Mouse (Mus musculus) macrophage (primary cell): ENCODE data around the gene Apmap. TPM values are rescaled to one million over a fixed set of nuclear protein-coding genes. Genes with fewer than 3 reads are reported as not detected.
A peak's percentile ranks its signal among the peaks of the same experiment; 100 is the strongest.

Source experiments
- H3K27ac ChIP-seq: fragments of 350-480 bp; formaldehyde crosslinking; 2 replicates; pipeline ENCODE4 v1.9.0; 2021
- H3K36me3 ChIP-seq: fragments of 350-480 bp; formaldehyde crosslinking; 2 replicates; pipeline ENCODE4 v1.9.0; 2021; ENCODE audit errors: inconsistent target
- H3K4me3 ChIP-seq: fragments of 350-480 bp; formaldehyde crosslinking; 2 replicates; pipeline ENCODE4 v1.9.0; 2021; ENCODE audit errors: inconsistent target
- H3K79me2 ChIP-seq: fragments of 350-480 bp; formaldehyde crosslinking; 2 replicates; pipeline ENCODE4 v1.9.0; 2021; ENCODE audit errors: inconsistent target
- WGBS: methylation state at CpG from one replicate; pipeline ENCODE4 v1.1.7; 2026; ENCODE audit warnings: inconsistent platforms; ENCODE audit not compliant: missing documents; 5-methylcytosine and 5-hydroxymethylcytosine counted together
- polyA plus RNA-seq: library from polyadenylated mRNA; stranded (reverse); fragments of 250-400 nt; gene quantifications from 3 replicates; pipeline ENCODE4 v1.2.4, GENCODE M21; 2018; ENCODE audit warnings: inconsistent platforms

The Apmap gene
- polyA plus RNA-seq, 1 experiment from 2014 or later, result 21.1 TPM

DNA sequence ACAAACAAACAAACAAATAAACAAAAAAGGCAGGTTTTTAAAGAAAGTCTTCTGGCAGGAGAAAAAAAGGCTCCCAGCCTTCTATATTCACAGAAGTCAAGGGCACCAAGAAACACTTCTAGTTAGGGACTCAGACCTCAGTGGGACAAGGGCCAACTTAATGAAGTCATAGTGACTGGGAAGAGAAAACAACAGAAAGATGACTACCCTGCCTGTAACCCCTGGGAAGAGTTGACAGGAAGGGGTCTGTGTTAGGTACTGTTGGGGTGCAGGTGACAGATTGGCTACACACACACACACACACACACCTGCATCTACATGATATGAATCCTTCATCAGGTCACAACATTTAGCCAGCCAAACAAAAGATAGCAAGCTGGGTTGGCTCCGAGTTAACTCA lies 34.8 kb upstream of the Apmap start:
- Histone ChIP-seq H3K79me2 (peaks cover 23% of the 10 kb centered on the region; the same call in 1 of the 2 replicates), H3K27ac (no peak overlapping the region), H3K4me3 (no peak overlapping the region), H3K36me3 (peaks cover 14% of the 10 kb centered on the region)
- 89% methylated on average over 1 of the region's 1 CpGs for WGBS

DNA sequence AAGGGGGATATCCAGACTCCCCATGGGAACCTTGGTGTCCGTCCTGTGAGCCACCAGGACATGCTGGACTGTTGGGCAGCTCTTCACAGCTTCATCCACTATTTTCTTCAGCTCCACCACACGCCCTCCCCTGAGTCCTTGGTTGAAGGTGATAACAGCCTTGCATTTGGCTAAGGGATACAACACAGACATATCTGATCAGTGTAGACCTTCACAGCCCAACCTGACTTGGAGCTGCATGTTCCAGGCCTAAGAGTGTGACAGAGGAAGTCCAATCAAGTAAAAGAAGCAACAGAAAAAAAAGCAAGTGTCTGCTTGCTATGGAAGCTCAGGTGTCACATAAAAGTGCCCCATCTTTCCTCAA lies 30.0 kb upstream of the Apmap start:
- WGBS, result 100% methylated on average over 2 of the region's 2 CpGs
- Histone ChIP-seq H3K79me2 (no peaks in the 10 kb centered on the region), H3K4me3 (no peak overlapping the region), H3K27ac (no peak overlapping the region), H3K36me3 (peaks cover 43% of the 10 kb centered on the region)

DNA sequence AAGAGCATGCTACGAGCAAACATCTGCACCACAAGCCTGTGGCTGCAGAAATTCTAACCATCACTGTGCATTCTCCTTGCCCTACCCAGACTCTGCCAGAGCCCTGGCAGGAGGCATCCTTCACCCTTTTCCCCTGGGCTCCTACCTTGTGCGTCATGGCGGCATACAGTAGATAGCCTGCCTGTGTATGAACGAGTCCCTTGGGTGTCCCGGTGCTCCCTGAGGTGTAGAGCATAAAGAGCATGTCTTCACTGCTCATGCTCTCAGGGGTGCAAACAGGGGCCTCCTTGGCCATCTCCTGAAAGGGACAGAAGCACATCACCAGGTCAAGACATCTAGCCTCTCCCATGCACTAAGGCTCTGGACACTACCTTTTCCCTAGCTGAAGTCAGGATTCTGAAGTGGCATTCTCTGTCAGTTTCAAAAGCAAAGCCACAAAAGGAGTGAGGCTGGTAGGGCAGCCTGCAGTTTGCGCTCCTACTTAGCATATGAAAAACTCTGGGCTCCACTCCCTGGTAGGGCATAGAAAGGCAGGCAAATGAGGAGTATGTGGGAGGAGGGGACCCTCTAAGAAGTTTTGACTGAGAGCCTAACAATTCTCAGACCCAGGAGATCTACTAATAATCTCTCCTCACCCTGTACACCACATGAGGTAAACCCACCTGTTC lies 29.5 kb upstream of the Apmap start:
- no peak overlapping the region for H3K4me3 ChIP-seq
- H3K27ac ChIP-seq, result no peak overlapping the region
- no peaks in the 10 kb centered on the region for H3K79me2 ChIP-seq
- peaks cover 46% of the 10 kb centered on the region for H3K36me3 ChIP-seq
- WGBS, result 89% methylated on average over 6 of the region's 6 CpGs

DNA sequence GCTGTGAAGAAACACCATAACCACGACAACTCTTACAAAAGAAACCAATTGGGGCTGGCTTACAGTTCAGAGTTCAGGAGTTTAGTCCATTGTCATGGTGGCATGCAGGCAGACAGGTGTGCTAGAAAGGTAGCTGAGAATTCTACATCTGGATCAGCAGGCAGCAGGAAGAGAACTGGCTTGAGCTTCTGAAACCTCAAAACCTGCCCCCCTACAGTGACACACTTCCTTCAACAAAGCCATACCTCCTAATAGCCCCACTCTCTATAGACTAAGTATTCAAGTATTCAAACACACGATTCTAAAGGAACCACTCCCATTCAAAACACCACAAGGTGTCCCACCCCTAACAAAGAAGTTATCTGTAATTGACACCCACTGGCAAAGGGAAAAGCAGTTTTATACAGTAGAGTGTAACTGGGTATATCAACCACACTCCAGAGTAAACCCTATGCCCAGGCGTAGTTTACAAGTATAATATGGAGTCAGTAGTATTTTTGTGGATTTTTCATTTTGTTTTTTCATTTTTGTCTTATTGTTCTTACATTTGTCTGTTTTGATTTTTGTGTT lies 27.6 kb upstream of the Apmap start:
- H3K27ac ChIP-seq, result no peak overlapping the region
- no peaks in the 10 kb centered on the region for H3K79me2 ChIP-seq
- WGBS, result 94% methylated on average over 3 of the region's 3 CpGs
- H3K36me3 ChIP-seq, result peaks cover 37% of the 10 kb centered on the region
- no peak overlapping the region for H3K4me3 ChIP-seq

DNA sequence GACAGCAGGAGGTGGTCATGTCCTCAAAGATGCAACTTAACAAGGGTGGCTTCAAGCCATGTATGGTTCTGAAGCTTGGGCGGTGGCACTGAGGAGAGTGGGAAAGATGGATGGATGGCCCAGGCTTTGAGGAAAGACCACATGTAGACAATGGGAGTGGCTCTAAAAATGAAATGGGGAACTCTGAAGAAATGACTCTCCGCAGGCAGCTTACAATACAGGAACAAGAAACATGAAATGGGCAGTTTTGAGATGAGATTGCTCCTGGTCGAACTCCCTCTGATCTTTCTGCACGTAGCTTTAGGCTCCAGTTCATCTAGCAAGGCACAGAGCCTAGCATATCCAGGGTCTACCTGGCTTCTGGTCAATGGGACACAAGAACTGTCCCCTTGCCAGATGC lies 20.9 kb upstream of the Apmap start:
- Histone ChIP-seq H3K79me2 (no peaks in the 10 kb centered on the region), H3K4me3 (no peak overlapping the region), H3K27ac (no peak overlapping the region; the same call in 1 of the 2 replicates), H3K36me3 (peaks cover 36% of the 10 kb centered on the region)
- WGBS, result 47% methylated on average over 4 of the region's 4 CpGs

DNA sequence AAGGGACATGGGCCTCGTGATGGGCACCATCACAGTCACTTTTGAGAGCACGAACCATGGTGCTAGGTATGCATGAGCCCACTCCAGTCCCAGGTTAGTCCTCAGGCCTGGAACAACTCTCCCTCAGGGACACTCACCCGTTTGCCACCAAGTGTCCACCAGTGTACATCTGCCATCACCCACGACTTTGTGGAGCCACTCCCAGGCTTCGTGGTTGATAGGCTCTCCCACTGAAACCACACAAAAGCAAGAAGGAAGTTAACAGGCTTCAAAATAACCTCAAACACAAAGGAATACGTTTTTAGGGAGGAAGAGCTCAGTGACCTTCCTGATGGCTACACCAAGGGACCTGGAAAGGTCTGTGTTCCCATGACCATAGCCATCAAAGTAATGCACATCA lies 18.8 kb upstream of the Apmap start:
- no peak overlapping the region for H3K27ac ChIP-seq
- WGBS, result 35% methylated on average over 6 of the region's 6 CpGs
- peaks cover 36% of the 10 kb centered on the region for H3K36me3 ChIP-seq
- no peaks in the 10 kb centered on the region for H3K79me2 ChIP-seq
- no peak overlapping the region for H3K4me3 ChIP-seq

DNA sequence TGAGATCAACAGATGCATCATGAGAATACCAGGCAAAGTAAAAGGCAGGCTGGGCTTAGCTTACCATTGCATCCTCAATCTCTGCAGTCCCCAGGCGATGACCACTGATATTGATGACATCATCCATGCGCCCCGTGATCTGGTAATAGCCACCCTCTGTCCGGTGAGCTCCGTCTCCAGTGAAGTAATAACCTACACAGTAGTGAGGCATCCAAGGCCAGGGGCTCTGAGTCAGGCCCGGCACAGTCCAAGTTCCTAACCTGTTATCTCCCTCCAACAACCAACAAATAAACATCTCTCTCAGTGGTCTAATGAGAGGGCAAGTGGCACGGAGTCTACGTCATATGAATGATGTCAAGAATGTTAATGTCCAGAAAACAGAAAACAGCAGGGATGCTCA lies 16.6 kb upstream of the Apmap start:
- Histone ChIP-seq H3K79me2 (no peaks in the 10 kb centered on the region), H3K27ac (no peak overlapping the region), H3K4me3 (no peak overlapping the region), H3K36me3 (peaks cover 36% of the 10 kb centered on the region)
- 98% methylated on average over 8 of the region's 8 CpGs for WGBS

DNA sequence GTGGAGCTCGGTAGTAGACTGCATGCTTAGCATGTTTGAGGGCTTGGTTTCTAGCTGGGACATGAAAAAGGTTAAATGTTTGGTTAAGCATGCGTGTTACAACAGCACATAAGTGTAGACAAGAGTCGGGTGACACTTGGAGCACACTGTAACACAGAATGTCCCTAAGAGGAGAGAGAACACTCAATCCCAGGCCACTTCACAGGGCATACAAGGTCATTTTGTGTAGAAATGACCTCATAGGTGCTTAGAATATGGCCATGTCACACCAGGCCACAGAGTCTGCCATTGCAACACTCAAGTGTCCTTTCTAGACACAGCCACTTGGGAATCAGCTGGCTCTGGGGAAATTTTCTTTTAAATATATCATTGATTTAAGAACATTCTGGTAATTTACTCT lies 15.6 kb upstream of the Apmap start:
- no peak overlapping the region for H3K27ac ChIP-seq
- 94% methylated on average over 3 of the region's 3 CpGs for WGBS
- H3K79me2 ChIP-seq, result no peaks in the 10 kb centered on the region
- no peak overlapping the region for H3K4me3 ChIP-seq
- H3K36me3 ChIP-seq, result peaks cover 45% of the 10 kb centered on the region

DNA sequence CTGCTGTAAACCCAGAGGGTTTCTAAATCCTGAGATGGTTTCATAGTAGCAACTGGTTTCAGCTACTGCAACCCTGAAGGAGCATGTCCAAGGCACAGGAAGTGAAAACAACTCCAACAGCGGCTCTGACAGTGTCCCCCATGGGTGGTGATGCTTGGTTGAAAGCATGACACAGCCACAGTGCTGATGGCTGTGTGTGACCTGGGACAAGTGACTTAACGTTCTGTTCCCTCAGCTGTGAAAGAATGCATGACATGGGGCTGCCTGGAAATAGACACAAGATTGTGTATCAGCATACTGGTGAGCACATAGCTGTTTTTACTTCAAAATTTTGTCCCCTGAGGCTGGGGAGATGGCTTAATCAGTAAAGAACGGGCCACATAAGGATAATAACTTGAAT lies 13.3 kb upstream of the Apmap start:
- Histone ChIP-seq H3K4me3 (no peak overlapping the region), H3K36me3 (peaks cover 54% of the 10 kb centered on the region), H3K79me2 (no peaks in the 10 kb centered on the region), H3K27ac (no peak overlapping the region)
- 64% methylated on average over 3 of the region's 3 CpGs for whole genome bisulfite sequencing

DNA sequence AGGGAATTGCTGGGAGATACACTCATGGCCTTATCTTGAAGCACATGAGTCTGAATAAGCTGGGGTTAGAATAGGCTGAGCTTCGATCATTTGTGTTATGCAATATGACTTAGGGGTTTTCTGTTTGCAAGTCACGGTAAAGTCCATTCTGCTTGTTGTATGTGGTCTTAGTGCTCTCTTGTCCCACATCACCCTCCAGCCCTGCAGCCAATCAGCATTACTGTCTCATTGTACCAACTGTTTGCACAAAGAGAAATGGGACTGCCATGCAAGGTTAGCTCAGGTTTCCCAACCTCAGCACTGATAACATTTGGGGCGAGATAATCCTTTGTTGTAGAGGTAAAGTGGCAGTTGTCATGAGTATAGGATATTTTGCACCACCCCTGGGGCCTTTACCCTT lies 1.7 kb upstream of the Apmap start:
- 61% methylated on average over 3 of the region's 3 CpGs for WGBS

DNA sequence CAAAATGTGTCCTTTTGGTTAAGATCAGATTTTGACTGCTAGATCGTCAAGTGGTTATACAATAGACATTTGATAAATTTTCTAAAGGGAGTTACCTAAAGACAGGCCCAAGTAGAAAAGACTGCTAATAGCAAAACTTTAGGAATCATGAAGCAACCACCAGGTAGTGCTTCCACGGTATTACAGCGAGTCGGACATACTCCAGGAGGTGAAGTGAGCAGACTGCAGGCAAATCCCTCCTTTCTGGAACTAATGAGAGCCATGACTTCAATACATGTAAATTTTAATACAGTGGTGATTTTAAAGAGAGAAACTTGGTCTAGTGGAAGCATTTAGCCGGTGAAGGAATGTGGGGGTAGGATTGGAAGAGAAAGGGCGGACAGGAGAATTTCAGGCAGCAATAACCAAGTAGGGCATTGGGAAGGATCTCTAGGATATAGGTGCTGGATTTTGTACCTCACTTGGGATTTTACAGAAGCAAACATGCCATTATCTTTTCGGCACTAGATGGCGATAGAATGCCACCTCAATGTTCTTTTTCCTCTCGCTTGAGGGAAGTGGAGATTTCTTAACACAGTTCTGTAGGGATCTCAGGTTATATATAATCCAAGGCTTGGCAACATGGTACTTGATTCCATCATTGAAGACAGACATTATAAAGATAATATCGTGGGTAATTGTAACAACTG lies 649 bp upstream of the Apmap start:
- H3K4me3 ChIP-seq, result peak overlapping the region; percentile 95
- 1% methylated on average over 10 of the region's 10 CpGs for WGBS
- peak overlapping the region; percentile 51 for H3K27ac ChIP-seq
- peaks cover 42% of the 10 kb centered on the region for H3K79me2 ChIP-seq
- no peaks in the 10 kb centered on the region for H3K36me3 ChIP-seq

More for the DNA sequence above, 1.7 kb upstream of the Apmap start:
- H3K4me3 ChIP-seq, result no peak overlapping the region
- no peak overlapping the region for H3K27ac ChIP-seq
- peaks cover 31% of the 10 kb centered on the region for H3K79me2 ChIP-seq
- no peaks in the 10 kb centered on the region for H3K36me3 ChIP-seq

DNA sequence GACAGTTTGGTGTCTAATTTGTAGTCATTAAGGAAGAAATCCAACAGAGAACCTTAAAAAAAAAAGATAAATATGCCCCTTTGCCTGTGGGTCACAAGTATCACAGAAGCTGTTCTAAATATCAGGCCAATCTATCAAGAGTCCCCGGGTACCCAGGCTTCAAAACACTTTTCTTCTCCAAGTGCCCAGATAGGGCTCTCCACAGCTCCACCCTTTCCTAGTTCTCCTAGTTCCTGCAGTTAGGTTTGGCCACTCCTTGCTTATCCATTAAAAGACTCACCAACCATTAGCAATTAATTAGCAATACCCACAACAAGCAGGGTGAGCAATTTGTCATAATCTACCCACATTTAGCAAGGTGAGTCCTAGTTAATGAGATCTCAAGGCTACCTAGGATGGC lies 1.3 kb downstream of the Apmap start:
- H3K79me2 ChIP-seq, result peaks cover 60% of the 10 kb centered on the region
- no peak overlapping the region for H3K4me3 ChIP-seq
- H3K27ac ChIP-seq, result no peak overlapping the region
- no peaks in the 10 kb centered on the region for H3K36me3 ChIP-seq
- 80% methylated on average over 1 of the region's 1 CpGs for WGBS

DNA sequence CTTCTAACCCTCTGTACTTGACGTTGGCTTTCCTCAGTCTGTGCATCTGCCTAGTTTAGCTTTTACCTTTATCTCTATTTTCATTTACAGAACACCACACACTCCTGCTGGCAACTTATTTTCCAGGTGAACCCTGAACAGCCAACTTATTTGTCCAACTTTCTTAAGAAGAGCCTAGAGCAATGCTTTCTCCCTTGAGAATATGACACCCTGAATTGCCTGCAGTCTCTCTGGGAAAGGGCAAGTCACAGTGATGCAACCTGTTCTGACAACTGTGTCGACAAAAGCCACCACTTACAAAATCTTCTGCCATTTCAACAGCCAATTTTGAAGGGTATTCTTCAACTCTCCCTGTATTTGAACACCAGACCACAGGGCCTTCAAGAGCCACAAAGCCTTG lies 3.6 kb downstream of the Apmap start:
- H3K4me3 ChIP-seq, result no peak overlapping the region
- H3K27ac ChIP-seq, result no peak overlapping the region
- WGBS, result 58% methylated on average over 2 of the region's 2 CpGs
- H3K36me3 ChIP-seq, result no peaks in the 10 kb centered on the region
- peaks cover 76% of the 10 kb centered on the region for H3K79me2 ChIP-seq

DNA sequence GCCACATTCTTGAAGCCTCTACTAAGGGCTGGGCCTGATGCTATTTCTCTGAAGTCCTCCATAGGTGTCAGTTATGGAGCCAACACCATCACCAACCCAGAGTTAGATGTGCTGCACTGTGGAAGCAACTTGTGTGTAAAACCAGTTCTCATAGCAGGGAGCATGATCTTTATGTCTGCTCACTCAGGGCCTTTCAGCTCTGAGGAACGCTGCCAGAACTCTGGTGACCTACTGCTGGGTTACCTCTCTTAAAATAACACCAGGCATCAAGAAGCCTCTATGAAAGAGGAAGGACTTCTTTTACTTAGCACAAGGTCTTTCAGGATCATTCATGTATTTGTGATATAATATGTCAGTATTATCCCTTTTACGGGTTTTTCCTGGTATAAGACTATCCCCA lies 6.2 kb downstream of the Apmap start:
- no peak overlapping the region for H3K27ac ChIP-seq
- peaks cover 66% of the 10 kb centered on the region for H3K79me2 ChIP-seq
- 100% methylated on average over 2 of the region's 2 CpGs for WGBS
- H3K4me3 ChIP-seq, result no peak overlapping the region
- H3K36me3 ChIP-seq, result no peaks in the 10 kb centered on the region

DNA sequence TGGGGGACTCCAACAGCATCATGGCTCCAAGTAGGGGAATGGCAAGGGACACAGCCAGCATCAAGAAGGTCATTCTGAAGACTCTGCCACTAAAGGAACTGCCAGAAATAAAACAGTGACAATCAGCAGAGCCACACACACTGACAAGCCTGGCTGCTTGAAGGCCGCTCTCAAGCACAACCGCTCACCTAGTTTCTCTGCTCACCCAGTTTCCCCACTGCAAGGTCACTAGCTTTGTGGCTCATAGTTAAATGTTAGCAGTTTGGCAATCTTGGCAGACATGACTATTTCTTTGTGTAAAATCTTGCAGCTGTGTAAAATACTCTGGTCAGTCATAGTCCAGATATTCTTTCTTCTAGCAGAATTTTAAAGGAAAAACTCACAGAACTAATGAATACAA lies 8.1 kb downstream of the Apmap start:
- 100% methylated on average over 2 of the region's 2 CpGs for WGBS
- H3K79me2 ChIP-seq, result peaks cover 47% of the 10 kb centered on the region; the same call in 1 of the 2 replicates

More for the DNA sequence above, 8.1 kb downstream of the Apmap start:
- Histone ChIP-seq H3K27ac (no peak overlapping the region), H3K36me3 (no peaks in the 10 kb centered on the region), H3K4me3 (no peak overlapping the region)
